Mouse (Mus musculus) forebrain, embryonic 16.5 days (tissue): ENCODE results near the gene Eif2b2. TPM values are rescaled to one million over a fixed set of nuclear protein-coding genes. Genes with fewer than 3 reads are reported as not detected.

ENCODE experiments used
- ATAC-seq: fragments of 200-750 bp; cut with Nextera tagmentation; 2 replicates; pipeline ENCODE4 v1.8.0; 2017; ENCODE audit warnings: mild to moderate bottlenecking, moderate library complexity
- H3K27ac ChIP-seq: fragments of 300-500 bp; sonication (generic); 2 replicates; pipeline ENCODE4 v1.5.1; 2014; ENCODE audit warnings: low read length, control low read depth
- H3K27me3 ChIP-seq: fragments of 300-500 bp; sonication (generic); replicated peaks from 2 replicates; pipeline ENCODE4 v1.6.1; 2014; ENCODE audit warnings: low read length; ENCODE audit not compliant: control insufficient read depth, insufficient read depth
- H3K36me3 ChIP-seq: fragments of 300-500 bp; sonication (generic); 2 replicates; pipeline ENCODE4 v1.6.1; 2014; ENCODE audit not compliant: control insufficient read depth, insufficient read depth
- H3K4me1 ChIP-seq: fragments of 300-500 bp; sonication (generic); replicated peaks from 2 replicates; pipeline ENCODE4 v1.6.1; 2014; ENCODE audit warnings: low read length; ENCODE audit not compliant: control insufficient read depth, insufficient read depth
- H3K4me2 ChIP-seq: fragments of 300-500 bp; sonication (generic); 2 replicates; pipeline ENCODE4 v1.6.1; 2014; ENCODE audit warnings: mild to moderate bottlenecking, low read length, control low read depth
- H3K4me3 ChIP-seq: fragments of 300-500 bp; sonication (generic); replicated peaks from 2 replicates; pipeline ENCODE4 v1.5.1; 2014; ENCODE audit warnings: mild to moderate bottlenecking, low read length, control low read depth
- H3K9ac ChIP-seq: fragments of 300-500 bp; sonication (generic); replicated peaks from 2 replicates; pipeline ENCODE4 v1.6.1; 2014; ENCODE audit warnings: low read depth, low read length, control low read depth
- H3K9me3 ChIP-seq: fragments of 300-500 bp; sonication (generic); 2 replicates; pipeline ENCODE4 v1.6.1; 2016; ENCODE audit warnings: low read length; ENCODE audit not compliant: control insufficient read depth
- WGBS: fragments of 180-500 bp; shearing (Covaris S2); extraction: QIAGEN DNeasy Blood & Tissue Kit; methylation state at CpG from one replicate; pipeline ENCODE4 v1.1.7; 2014; 5-methylcytosine and 5-hydroxymethylcytosine counted together
- polyA plus RNA-seq: library from polyadenylated mRNA; unstranded; fragments of >200 nt; fragmentation: Nextera tagmentation; extraction: Ambion mirVana; gene quantifications from 2 replicates; pipeline ENCODE4 v1.2.1, GENCODE M21; 2015

Eif2b2 gene
- polyA plus RNA-seq, 1 experiment from 2014 or later, result 76.9 TPM

DNA sequence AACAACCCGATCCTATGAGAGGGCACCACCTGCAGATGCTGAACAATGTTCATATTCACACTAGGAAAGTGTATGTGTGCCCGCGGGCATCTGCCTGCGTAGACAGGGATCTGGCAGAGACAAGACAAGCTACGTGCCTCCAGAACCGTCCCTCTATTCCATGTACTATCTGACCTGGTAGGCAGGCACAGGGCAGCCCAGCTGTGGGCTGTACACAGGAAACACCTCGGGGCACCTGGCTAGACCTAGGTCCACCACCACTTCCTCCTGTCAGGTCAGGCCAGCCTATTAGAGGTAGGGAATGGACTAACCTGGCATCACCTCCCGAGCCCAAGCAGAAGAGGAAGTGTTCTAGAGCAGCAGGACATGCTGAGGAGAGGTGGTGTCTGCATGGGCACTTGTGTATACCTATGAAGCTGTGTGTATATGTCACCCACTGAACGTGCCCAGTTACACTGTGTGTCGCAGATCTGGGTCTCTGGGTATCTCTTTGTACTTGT, 41.5 kb upstream of the Eif2b2 start, which contains the start of gene Pgf:
Pgf (minus strand) TSS at position 51 of the 500 bp plus-strand sequence.
- H3K36me3 ChIP-seq, result no peaks in the 10 kb centered on the region
- peak within 1 kb of the TSS; percentile 45 for H3K9ac ChIP-seq
- H3K9me3 ChIP-seq, result no peaks in the 10 kb centered on the region
- WGBS, result 77% methylated on average over 10 of the region's 10 CpGs
- H3K4me3 ChIP-seq, result peak within 1 kb of the TSS; percentile 29
- peaks cover 49% of the 10 kb centered on the region for H3K4me1 ChIP-seq
- no peak within 1 kb of the TSS for H3K27ac ChIP-seq
- no peak for ATAC-seq
- H3K4me2 ChIP-seq, result peak within 1 kb of the TSS; percentile 67
- H3K27me3 ChIP-seq, result no peaks in the 10 kb centered on the region

DNA sequence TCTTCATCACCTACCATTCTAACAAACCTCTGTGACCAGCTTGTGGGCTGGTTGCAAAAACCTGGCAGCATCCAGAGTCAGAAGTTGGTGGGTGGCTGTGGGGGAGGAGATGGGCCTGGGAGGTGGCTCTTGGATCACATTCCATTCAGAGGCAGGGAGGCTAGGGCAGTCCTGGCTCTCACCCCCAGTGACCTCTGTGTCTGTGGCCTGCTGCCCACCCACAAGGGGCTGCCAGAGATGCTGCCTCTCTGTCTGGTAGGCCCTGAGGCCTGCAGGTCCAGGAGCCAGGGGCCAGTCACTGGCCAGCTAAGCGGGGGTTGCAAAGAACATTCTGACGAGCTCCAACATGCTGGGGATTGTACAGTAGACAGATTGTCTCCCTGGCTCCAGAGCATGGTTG, 41.0 kb upstream of the Eif2b2 start:
- Histone ChIP-seq H3K9me3 (no peaks in the 10 kb centered on the region), H3K4me1 (peaks cover 53% of the 10 kb centered on the region)
- ATAC-seq, result no peak

DNA sequence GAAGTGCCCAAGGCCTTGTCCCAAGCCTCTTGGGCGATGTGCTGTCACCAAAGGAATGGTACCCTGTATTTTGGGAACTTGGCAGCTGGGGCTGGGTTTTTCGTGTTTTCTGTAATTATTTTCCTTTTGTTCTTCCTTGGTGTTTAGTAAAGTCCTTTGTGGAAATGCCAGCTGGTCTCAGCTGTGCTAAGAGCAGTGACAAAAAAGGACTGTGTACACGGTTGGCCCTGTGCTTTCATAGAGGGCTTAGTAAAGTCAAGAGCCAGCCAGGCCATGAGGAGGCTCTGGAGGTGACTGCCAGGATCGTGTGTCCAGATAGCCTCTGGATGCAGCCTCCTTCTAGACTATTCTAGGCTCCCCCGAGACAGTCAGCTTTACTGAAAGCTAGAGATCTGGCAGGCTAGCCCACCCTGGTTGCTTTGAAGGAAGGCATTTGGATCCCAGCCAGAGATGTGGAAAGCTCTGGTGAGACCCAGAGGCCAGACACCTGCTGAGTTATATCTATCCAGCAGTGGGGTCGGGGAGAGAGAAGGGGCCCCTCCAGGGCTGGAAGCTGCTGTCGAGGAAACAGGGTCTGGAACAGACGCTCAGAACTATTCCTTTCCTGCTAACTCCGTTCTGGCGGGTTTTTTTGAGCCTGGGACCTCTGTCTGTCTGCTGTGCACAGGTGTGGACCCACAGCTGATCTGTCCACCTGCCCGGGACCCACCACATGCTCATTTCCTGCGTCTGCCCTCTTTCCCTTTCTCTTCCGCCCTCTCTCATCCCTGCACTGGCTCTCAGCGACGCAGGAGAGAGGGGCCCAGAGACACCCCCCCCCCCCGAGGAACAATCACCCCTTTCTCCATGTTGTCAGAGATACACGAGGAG, 37.6 kb upstream of the Eif2b2 start:
- Histone ChIP-seq H3K36me3 (no peaks in the 10 kb centered on the region), H3K4me1 (peaks cover 28% of the 10 kb centered on the region), H3K4me2 (no peak overlapping the region), H3K9me3 (no peaks in the 10 kb centered on the region), H3K4me3 (no peak overlapping the region), H3K27me3 (no peaks in the 10 kb centered on the region), H3K27ac (no peak overlapping the region), H3K9ac (no peak overlapping the region)
- ATAC-seq, result peak; percentile 62; the same call in 1 of the 2 replicates
- 16% methylated on average over 17 of the region's 17 CpGs for WGBS

More for the DNA sequence above, 41.0 kb upstream of the Eif2b2 start:
- Histone ChIP-seq H3K9ac (no peak overlapping the region), H3K27me3 (no peaks in the 10 kb centered on the region), H3K36me3 (no peaks in the 10 kb centered on the region), H3K27ac (no peak overlapping the region), H3K4me3 (no peak overlapping the region), H3K4me2 (no peak overlapping the region)
- WGBS, result 81% methylated on average over 2 of the region's 2 CpGs

DNA sequence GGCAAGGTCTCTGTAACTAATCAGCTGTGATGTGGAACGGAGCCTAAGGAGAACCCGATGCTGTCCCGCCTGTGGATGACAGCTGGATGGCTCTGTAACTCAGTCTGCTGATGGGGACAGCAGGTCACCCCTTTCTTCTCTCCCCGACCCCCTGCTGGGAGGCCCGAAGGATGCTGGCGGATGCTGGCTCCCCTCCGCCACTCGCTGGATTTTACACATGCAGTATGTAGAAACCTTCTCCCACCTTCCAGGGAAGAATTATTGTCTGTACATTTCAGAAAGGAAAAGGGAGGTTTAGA, 37.0 kb upstream of the Eif2b2 start:
- peaks cover 22% of the 10 kb centered on the region for H3K4me1 ChIP-seq
- H3K9ac ChIP-seq, result no peak overlapping the region
- H3K9me3 ChIP-seq, result no peaks in the 10 kb centered on the region
- no peak overlapping the region for H3K4me3 ChIP-seq
- H3K27me3 ChIP-seq, result no peaks in the 10 kb centered on the region
- 4% methylated on average over 8 of the region's 8 CpGs for WGBS
- no peak overlapping the region for H3K4me2 ChIP-seq
- H3K27ac ChIP-seq, result no peak overlapping the region
- H3K36me3 ChIP-seq, result no peaks in the 10 kb centered on the region
- ATAC-seq, result no peak

DNA sequence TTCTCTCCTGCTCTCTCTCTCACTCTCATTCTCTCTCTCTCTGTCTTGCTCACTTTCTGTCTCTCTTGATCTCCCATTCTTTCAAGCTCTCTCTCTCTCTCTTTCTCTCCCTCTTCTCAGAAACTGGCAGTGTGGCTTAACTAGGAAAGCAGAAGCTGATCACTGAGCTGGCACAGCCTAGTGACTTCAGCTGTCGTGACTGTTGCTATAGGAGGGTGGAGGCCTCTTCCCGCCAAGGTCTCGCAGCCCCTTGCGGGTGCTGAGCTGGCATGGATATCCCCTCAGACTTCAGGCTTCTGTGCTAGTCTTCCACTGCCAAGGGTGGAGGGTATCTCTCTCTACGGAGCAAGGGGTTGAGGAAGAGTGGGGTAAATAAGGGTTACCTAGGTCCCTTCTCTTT, 36.4 kb upstream of the Eif2b2 start:
- H3K36me3 ChIP-seq, result no peaks in the 10 kb centered on the region
- H3K27ac ChIP-seq, result no peak overlapping the region
- H3K9me3 ChIP-seq, result no peaks in the 10 kb centered on the region
- no peak overlapping the region for H3K4me2 ChIP-seq
- 0 out of 2 replicates have a peak, but pooled peaks have one; percentile 23 for ATAC-seq
- H3K9ac ChIP-seq, result no peak overlapping the region
- 51% methylated on average over 5 of the region's 5 CpGs for WGBS
- H3K4me1 ChIP-seq, result peaks cover 18% of the 10 kb centered on the region
- H3K4me3 ChIP-seq, result no peak overlapping the region
- H3K27me3 ChIP-seq, result no peaks in the 10 kb centered on the region

DNA sequence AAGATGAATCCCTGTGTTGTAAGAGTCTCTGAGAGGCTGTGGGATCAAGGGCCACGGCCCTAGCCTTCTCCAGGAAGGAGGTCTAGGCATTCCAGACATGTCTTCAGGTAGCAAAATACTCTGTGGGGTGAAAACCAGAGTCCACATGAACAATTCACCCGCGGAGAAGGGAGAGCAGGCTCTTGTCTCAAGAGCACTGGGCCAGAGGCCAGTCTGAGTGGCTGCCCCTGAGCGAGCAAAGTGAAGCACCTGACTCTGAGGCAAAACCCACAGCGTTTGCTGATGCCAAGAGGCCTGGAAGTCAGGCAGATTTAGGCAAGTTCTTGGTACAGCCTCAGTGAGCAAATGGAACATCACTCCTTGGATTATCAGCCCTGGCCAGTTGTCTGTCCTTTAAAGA, 35.2 kb upstream of the Eif2b2 start:
- 65% methylated on average over 5 of the region's 5 CpGs for WGBS
- H3K4me2 ChIP-seq, result no peak overlapping the region

DNA sequence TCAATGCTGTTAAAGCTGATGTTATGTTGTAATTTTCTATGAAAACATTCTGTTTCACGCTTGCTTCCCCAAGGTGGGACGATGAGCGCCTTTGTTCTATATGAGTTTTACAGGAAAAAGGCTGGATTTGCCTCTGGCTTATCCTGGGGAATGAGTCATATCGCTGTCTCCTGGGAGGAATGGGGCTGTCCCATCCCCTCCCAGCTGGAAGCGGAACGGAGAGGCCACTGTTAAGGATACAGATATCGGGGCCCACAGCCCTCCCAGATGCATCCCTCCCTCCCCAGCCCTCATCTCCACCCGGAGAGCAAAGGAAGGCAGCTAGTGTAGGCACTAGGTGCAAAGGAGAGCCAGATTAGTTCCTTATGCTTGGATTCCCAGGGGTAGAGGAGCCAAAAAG, 33.5 kb upstream of the Eif2b2 start:
- Histone ChIP-seq H3K4me1 (peaks cover 18% of the 10 kb centered on the region), H3K27me3 (no peaks in the 10 kb centered on the region), H3K9me3 (no peaks in the 10 kb centered on the region), H3K9ac (no peak overlapping the region), H3K27ac (no peak overlapping the region), H3K36me3 (no peaks in the 10 kb centered on the region), H3K4me3 (no peak overlapping the region), H3K4me2 (no peak overlapping the region)
- whole genome bisulfite sequencing, result 73% methylated on average over 8 of the region's 8 CpGs
- no peak for ATAC-seq

More for the DNA sequence above, 35.2 kb upstream of the Eif2b2 start:
- no peaks in the 10 kb centered on the region for H3K9me3 ChIP-seq
- H3K4me1 ChIP-seq, result peaks cover 18% of the 10 kb centered on the region
- no peak for ATAC-seq
- no peak overlapping the region for H3K4me3 ChIP-seq
- no peak overlapping the region for H3K27ac ChIP-seq
- no peak overlapping the region for H3K9ac ChIP-seq
- no peaks in the 10 kb centered on the region for H3K36me3 ChIP-seq
- H3K27me3 ChIP-seq, result no peaks in the 10 kb centered on the region

DNA sequence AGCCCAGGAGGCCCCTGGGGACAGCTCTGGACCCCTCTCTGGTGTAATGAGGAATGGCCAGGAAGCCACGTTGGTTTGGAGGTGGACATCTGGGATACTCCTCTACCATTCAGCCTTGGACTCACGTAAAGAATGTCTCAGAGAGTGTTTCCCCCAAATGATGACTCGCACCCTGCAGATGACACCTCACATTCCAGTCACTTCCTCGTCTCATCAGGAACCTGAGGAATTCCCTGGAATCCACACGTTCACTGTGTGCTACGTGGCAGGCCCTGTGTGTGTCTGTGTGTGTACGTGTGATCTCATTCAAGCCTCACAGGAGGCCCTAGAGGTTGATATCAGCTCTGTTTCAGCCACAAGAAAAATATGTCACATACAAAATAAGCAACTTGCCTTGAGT, 32.9 kb upstream of the Eif2b2 start:
- Histone ChIP-seq H3K4me1 (peaks cover 15% of the 10 kb centered on the region), H3K27me3 (no peaks in the 10 kb centered on the region), H3K27ac (no peak overlapping the region), H3K9ac (no peak overlapping the region), H3K36me3 (no peaks in the 10 kb centered on the region), H3K4me3 (no peak overlapping the region), H3K9me3 (no peaks in the 10 kb centered on the region), H3K4me2 (no peak overlapping the region)
- no peak for ATAC-seq
- WGBS, result 77% methylated on average over 7 of the region's 7 CpGs

DNA sequence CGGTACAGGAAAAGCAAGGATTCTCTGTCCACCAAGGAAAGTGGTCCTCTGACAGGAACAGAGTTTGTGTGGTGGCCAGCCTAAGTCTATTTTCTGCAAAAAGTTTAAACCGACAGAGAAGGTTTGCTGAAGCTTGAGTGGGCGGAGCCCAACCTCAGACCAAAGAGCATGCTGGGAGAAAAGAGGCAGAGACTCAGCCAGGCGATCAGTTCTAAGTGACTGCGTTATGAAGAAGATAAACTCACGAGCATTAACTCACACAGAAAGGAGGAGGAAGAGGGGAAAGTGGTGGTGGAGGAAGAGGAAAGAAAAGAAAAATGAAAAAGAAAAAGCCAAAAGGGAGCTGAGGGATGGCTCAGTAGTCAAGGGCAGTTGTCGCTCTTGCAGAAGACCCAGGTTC, 29.0 kb upstream of the Eif2b2 start:
- Histone ChIP-seq H3K4me3 (no peak overlapping the region), H3K36me3 (no peaks in the 10 kb centered on the region), H3K27ac (no peak overlapping the region), H3K4me1 (peaks cover 22% of the 10 kb centered on the region), H3K9ac (no peak overlapping the region), H3K4me2 (no peak overlapping the region), H3K9me3 (no peaks in the 10 kb centered on the region), H3K27me3 (no peaks in the 10 kb centered on the region)
- ATAC-seq, result no peak
- 80% methylated on average over 7 of the region's 7 CpGs for WGBS
